Mouse (Mus musculus): ENCODE results near the gene Olfr888. TPM values are rescaled to one million over a fixed set of nuclear protein-coding genes. Genes with fewer than 3 reads are reported as not detected.

The Olfr888 gene
- not detected for total RNA-seq (2022)

DNA sequence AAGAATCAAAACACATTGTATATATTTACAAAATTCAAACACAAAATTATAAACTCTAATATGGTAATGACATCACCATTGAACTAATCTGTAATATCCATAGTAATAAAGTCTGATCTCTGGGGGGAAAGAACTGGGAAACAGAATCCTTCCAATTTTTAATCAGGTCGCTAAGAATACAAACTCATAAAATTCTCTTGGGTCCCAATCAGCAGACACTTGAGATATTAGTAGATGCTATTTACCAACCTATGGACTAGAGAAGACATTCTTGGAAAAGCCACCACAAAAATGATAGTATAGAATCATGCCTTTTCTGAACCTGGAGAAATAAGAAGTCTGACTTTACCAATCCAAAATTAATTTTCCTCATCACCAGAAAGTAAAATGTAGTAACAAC, at the start of gene Olfr888:
Gene Olfr888, plus strand, starts transcription at position 301 of the 400 bp plus-strand sequence.
- DNase-seq = no peak

DNA sequence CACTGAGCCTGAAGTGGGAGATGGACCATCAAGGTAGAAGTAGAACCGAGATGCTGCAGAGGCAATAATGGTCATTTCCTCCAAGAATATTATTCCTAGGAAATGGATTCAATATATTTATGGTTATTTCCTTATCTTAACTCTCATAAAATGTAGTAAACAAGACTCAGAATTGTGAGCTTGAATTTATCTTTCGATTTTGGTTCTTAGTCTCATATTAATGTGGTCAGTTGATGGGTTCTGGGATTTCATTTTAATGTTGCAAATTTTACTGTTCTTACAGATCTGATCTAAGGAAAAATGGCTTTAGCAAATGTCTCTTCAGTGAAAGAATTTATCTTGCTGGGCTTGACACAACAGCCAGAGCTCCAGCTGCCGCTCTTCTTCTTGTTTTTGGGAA, 46.9 kb upstream of the Olfr888 start, which contains the start of gene Olfr885:
Gene Olfr885, plus strand, starts transcription at position 301 of the 400 bp plus-strand sequence.
- DNase-seq = no peak

DNA sequence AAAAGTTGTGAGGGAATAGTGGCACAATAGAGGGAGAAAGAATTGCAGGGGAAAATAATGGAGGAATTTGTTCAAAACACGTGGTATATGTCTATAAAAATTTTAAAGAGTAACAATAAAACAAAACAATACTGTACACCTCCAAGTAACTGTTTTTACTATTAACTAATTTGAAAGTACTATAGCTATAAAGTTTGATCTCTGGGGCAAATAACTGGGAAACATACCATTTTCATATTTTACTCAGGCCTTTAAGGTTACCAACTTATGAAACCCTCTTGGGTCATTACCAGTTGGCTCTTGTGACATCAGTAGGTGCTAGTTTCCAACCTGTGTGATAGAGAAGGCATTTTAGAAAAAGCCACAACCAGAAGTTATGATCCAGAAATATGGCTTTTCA, 24.2 kb upstream of the Olfr888 start, which contains the start of gene Olfr887:
Gene Olfr887, plus strand, starts transcription at position 301 of the 400 bp plus-strand sequence.
- DNase-seq = no peak

GRCm38 (mm10) chr9:38114898-38115297, 7.0 kb downstream of the Olfr888 start, which contains the start of gene Olfr889:
Gene Olfr889 (plus strand): TSS chr9:38115198.
- no peak for DNase-seq

DNA sequence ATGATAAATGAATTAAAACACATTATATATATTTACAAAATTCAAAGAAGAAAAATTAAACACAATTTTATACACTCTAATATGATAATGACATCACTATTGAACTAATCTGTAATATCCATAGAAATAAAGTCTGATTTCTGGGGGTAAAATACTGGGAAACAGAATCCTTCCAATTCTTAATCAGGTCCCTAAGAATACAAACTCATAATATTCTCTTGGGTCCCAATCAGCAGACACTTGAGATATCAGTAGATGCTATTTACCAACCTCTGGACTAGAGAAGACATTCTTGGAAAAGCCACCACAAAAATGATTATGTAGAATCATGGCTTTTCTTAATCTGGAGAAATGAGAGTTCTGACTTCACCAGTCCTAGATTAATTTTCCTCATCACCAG, 34.3 kb downstream of the Olfr888 start, which contains the start of gene Olfr890:
Gene Olfr890, plus strand, starts transcription at position 301 of the 400 bp plus-strand sequence.
- no peak for DNase-seq

Other genes starting within 250 kb of the Olfr888 start
- gene Olfr145, start 211.4 kb upstream of the Olfr888 start, total RNA-seq (2022) = not detected
- gene Olfr878, start 190.3 kb upstream of the Olfr888 start, total RNA-seq (2022) = not detected
- not detected for gene Olfr881, start 116.3 kb upstream of the Olfr888 start, total RNA-seq (2022)
- not detected for gene Olfr883, start 82.3 kb upstream of the Olfr888 start, total RNA-seq (2022)
- gene Olfr884, start 61.6 kb upstream of the Olfr888 start, total RNA-seq (2022) = not detected
- gene Olfr885, start 46.8 kb upstream of the Olfr888 start, total RNA-seq (2022) = not detected
- gene Olfr887, start 24.1 kb upstream of the Olfr888 start, total RNA-seq (2022) = not detected
- gene Olfr889, start 7.1 kb downstream of the Olfr888 start, total RNA-seq (2022) = under 1 TPM; 0.03 to 0.34 (median 0.17) TPM
- not detected for gene Olfr890, start 34.4 kb downstream of the Olfr888 start, total RNA-seq (2022)
- not detected for gene Olfr891, start 72.7 kb downstream of the Olfr888 start, total RNA-seq (2022)
- not detected for gene Olfr893, start 100.2 kb downstream of the Olfr888 start, total RNA-seq (2022)
- gene Olfr894, start 109.9 kb downstream of the Olfr888 start, total RNA-seq (2022) = not detected
- not detected for gene Olfr143, start 144.6 kb downstream of the Olfr888 start, total RNA-seq (2022)
- not detected for gene Olfr895, start 159.7 kb downstream of the Olfr888 start, total RNA-seq (2022)
- not detected for gene Olfr896-ps1, start 183.0 kb downstream of the Olfr888 start, total RNA-seq (2022)
- not detected for gene Olfr25, start 220.9 kb downstream of the Olfr888 start, total RNA-seq (2022)
- gene Olfr898, start 240.3 kb downstream of the Olfr888 start, total RNA-seq (2022) = not detected

Data from adrenal gland, adult 8-10 months (tissue).